Mouse (Mus musculus): ENCODE results near the gene Ftl1. TPM values are rescaled to one million over a fixed set of nuclear protein-coding genes. Genes with fewer than 3 reads are reported as not detected.

Gene Ftl1
- total and polyA plus RNA-seq, 2 experiments from 2014 or later = 1,107 to 2,163 TPM

DNA sequence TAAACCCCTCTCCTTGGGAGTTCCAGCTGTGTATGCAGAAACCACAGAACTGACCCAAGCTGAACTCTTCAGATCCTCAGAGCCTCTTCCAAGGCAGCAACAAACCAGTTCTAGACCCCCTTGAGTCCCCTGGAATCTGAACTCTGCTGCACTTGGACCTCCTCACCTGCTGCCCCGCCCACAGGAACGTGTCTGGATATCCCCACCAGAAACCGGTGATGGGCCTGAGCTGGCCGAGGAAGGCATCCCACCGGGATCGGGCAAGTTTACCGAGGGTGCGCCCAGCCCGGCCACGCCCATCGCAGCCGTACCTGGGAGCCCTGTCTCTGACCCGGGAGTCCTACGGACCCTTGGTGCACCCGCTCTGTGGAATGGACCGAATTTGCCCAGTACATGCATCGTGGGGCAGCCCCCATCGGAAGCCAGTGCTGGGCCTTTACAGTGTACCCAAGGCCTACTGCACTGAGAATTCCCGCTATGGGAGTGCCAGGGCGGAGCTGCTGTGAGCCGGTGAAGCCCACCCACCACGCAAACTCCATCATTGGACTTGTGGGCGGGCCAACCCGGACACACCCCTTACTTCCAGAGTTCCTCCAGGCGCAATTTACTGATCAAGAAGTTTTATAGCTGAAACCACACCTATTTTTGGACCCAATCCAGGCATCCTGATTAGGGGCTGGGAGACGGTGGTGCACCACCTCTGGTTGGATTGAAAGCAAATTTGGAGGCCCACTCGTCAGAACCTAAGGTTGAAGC lies 39.6 kb downstream of the Ftl1 start:
- Histone ChIP-seq H3K36me3 (replicated peaks; ENCODE audit: control insufficient read depth, insufficient read depth, low read length) (peaks cover 45% of the 10 kb centered on the region), H3K9ac (replicated peaks; ENCODE audit: low read depth, low read length) (no peak overlapping the region), H3K4me1 (ENCODE audit: control insufficient read depth, insufficient read depth) (no peaks in the 10 kb centered on the region), H3K4me2 (ENCODE audit: low read depth, low read length) (no peak overlapping the region), H3K4me3 (ENCODE audit: low read depth, low read length) (no peak overlapping the region), H3K9me3 (replicated peaks; ENCODE audit: control insufficient read depth, low read length) (no peaks in the 10 kb centered on the region), H3K27me3 (ENCODE audit: control insufficient read depth, insufficient read depth, low read length) (peaks cover 55% of the 10 kb centered on the region), H3K27ac (ENCODE audit: low read depth) (no peak overlapping the region)
- no peak for ATAC-seq (ENCODE audit: insufficient read depth, low read depth)
- no peak for DNase-seq (ENCODE audit: low spot score)
- WGBS = 15% methylated on average over 27 of the region's 27 CpGs
- TF ChIP-seq EP300 (IDR thresholded peaks at IDR 0.05; ENCODE audit: low read depth) (no peak), CTCF (IDR thresholded peaks at IDR 0.05; ENCODE audit: low read depth) (no peak)

DNA sequence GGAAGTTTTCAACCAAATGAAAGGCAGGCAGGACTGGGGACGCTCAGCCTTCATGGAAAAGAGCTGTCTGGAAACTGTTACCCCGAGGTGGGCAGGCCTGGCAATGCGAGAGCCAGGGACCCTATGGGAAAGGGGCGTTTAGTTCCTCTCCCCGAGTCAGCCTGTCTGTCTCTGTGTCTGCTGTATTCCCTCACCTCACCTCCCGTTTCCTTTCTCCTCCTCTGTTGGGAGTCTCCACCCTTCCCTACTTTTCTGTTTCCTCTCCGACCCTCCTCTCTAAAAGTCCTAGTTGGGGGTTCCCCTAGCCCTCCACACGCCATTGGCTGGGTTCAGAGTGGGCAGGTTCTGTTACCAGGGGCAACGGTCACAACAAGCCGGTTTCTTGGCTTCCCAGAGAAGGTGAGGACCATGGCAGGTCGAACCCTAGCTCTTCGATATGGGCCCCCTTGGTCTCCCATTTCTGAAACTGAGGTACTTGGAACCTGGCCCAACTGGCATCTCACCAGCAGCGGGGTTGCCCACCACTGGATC lies 41.7 kb downstream of the Ftl1 start:
- H3K4me2 ChIP-seq (ENCODE audit: low read depth, low read length) = no peak overlapping the region
- DNase-seq (ENCODE audit: low spot score) = no peak
- 14% methylated on average over 13 of the region's 13 CpGs for WGBS
- H3K9ac ChIP-seq (replicated peaks; ENCODE audit: low read depth, low read length) = no peak overlapping the region
- peaks cover 9% of the 10 kb centered on the region; the same call in 1 of the 2 replicates for H3K4me1 ChIP-seq (ENCODE audit: control insufficient read depth, insufficient read depth)
- H3K4me3 ChIP-seq (ENCODE audit: low read depth, low read length) = no peak overlapping the region
- H3K27ac ChIP-seq (ENCODE audit: low read depth) = no peak overlapping the region
- no peak for TF ChIP-seq CTCF (IDR thresholded peaks at IDR 0.05; ENCODE audit: low read depth)
- TF ChIP-seq EP300 (IDR thresholded peaks at IDR 0.05; ENCODE audit: low read depth) = no peak
- ATAC-seq (ENCODE audit: insufficient read depth, low read depth) = no peak
- H3K36me3 ChIP-seq (replicated peaks; ENCODE audit: control insufficient read depth, insufficient read depth, low read length) = peaks cover 25% of the 10 kb centered on the region
- H3K27me3 ChIP-seq (ENCODE audit: control insufficient read depth, insufficient read depth, low read length) = peaks cover 75% of the 10 kb centered on the region
- no peaks in the 10 kb centered on the region for H3K9me3 ChIP-seq (replicated peaks; ENCODE audit: control insufficient read depth, low read length)

DNA sequence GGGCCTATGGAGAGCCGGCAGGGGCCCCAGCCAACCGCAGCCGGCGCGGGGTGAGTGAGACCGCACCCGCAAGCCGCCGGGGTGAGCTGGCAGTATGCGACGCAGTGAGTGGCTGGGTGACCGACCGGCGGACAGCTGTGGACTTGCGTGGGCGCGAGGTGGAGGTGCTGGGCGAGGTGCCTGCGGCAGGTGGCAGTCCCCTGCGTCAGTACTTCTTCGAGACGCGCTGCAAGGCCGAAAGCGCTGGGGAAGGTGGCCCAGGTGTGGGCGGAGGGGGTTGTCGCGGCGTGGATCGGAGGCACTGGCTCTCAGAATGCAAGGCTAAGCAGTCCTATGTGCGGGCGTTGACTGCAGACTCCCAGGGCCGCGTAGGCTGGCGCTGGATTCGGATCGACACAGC lies 44.0 kb downstream of the Ftl1 start:
- Histone ChIP-seq H3K36me3 (replicated peaks; ENCODE audit: control insufficient read depth, insufficient read depth, low read length) (0 out of 2 replicates have a peak, but pooled peaks cover 1% of the 10 kb centered on the region), H3K4me1 (ENCODE audit: control insufficient read depth, insufficient read depth) (peaks cover 12% of the 10 kb centered on the region; the same call in 1 of the 2 replicates), H3K9me3 (replicated peaks; ENCODE audit: control insufficient read depth, low read length) (no peaks in the 10 kb centered on the region), H3K27ac (ENCODE audit: low read depth) (no peak overlapping the region), H3K4me3 (ENCODE audit: low read depth, low read length) (no peak overlapping the region), H3K27me3 (ENCODE audit: control insufficient read depth, insufficient read depth, low read length) (peaks cover 94% of the 10 kb centered on the region), H3K4me2 (ENCODE audit: low read depth, low read length) (no peak overlapping the region), H3K9ac (replicated peaks; ENCODE audit: low read depth, low read length) (no peak overlapping the region)
- WGBS = 16% methylated on average over 37 of the region's 37 CpGs
- TF ChIP-seq EP300 (IDR thresholded peaks at IDR 0.05; ENCODE audit: low read depth) (no peak), CTCF (IDR thresholded peaks at IDR 0.05; ENCODE audit: low read depth) (no peak)
- ATAC-seq (ENCODE audit: insufficient read depth, low read depth) (no peak), DNase-seq (ENCODE audit: low spot score) (no peak)

DNA sequence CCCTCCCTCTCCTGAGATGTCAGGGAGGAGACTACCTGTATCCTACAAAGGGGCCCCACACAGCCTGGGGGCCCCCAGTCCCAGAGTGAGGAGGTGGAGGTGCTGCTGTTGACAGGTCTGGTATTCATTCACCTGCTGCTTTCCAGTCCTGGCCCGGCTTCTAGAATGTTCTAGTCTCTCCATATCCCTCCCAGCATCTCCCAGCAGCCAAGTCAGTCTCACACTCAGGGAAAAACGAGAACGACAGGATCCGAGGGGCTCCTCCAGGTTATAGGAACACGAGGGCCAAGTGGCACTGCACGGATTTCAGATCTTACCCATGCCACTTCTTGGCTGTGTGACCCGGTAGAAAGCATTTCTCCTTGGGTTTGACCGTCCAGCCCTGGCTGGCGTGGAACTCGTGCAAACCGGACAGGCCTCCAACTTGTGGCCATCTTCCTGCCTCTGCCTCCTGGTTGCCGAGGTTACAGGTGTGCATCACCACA lies 44.9 kb downstream of the Ftl1 start:
- DNase-seq (ENCODE audit: low spot score) (no peak), ATAC-seq (ENCODE audit: insufficient read depth, low read depth) (no peak)
- 38% methylated on average over 12 of the region's 12 CpGs for WGBS
- H3K27me3 ChIP-seq (ENCODE audit: control insufficient read depth, insufficient read depth, low read length) = peaks cover 91% of the 10 kb centered on the region
- H3K4me3 ChIP-seq (ENCODE audit: low read depth, low read length) = no peak overlapping the region
- H3K9me3 ChIP-seq (replicated peaks; ENCODE audit: control insufficient read depth, low read length) = no peaks in the 10 kb centered on the region
- no peak overlapping the region for H3K27ac ChIP-seq (ENCODE audit: low read depth)
- TF ChIP-seq EP300 (IDR thresholded peaks at IDR 0.05; ENCODE audit: low read depth) = no peak
- TF ChIP-seq CTCF (IDR thresholded peaks at IDR 0.05; ENCODE audit: low read depth) = no peak
- no peaks in the 10 kb centered on the region for H3K36me3 ChIP-seq (replicated peaks; ENCODE audit: control insufficient read depth, insufficient read depth, low read length)
- H3K9ac ChIP-seq (replicated peaks; ENCODE audit: low read depth, low read length) = no peak overlapping the region
- H3K4me1 ChIP-seq (ENCODE audit: control insufficient read depth, insufficient read depth) = peaks cover 12% of the 10 kb centered on the region; the same call in 1 of the 2 replicates
- no peak overlapping the region for H3K4me2 ChIP-seq (ENCODE audit: low read depth, low read length)

DNA sequence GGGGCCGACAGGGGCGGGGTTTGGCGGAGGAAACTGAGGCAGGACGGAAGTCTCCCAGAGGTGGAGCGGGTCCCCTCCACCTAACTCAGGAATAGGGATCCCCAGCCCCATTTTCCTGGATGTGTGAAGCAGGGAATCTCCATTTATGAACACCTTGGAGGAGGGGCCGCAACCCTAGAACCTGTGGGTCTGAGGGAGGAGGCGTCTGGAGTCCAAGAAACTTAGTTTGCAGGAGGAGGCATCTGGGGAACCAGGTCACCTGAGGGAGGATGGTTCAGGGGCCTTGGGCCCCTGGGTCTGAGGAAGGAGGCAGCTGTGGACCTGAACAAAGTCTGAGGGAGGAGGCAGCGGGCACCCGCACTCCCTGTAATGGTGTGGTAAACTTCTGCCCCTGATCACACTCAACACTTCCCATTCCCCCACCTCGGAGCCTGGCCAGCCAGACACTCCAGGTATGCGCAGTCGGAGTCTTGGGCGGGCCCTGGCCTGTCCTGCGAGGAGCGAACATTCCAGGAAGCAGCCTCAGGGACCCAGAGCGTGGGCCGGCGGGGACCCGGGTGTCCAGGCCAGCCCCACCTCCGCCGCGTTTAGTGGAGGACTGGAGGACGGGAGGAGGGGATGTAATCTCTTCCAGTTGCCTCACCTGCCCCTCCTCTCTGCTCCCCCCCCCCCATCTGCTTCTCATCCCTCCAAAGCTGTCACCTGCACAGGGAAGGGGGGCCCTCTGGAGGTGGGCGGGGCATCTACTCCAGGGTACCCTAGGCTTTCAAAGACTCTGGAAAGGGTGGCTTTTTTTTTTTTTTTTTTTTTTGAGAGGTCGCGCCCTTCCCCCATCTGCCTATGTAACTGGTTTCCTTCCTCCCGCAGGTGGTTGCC lies 45.6 kb downstream of the Ftl1 start:
- DNase-seq (ENCODE audit: low spot score) = no peak
- H3K4me3 ChIP-seq (ENCODE audit: low read depth, low read length) = peak overlapping the region; percentile 56
- H3K9me3 ChIP-seq (replicated peaks; ENCODE audit: control insufficient read depth, low read length) = no peaks in the 10 kb centered on the region
- peaks cover 12% of the 10 kb centered on the region; the same call in 1 of the 2 replicates for H3K4me1 ChIP-seq (ENCODE audit: control insufficient read depth, insufficient read depth)
- H3K4me2 ChIP-seq (ENCODE audit: low read depth, low read length) = peak overlapping the region; percentile 92
- H3K9ac ChIP-seq (replicated peaks; ENCODE audit: low read depth, low read length) = no peak overlapping the region; the same call in 1 of the 2 replicates
- H3K27ac ChIP-seq (ENCODE audit: low read depth) = no peak overlapping the region
- H3K27me3 ChIP-seq (ENCODE audit: control insufficient read depth, insufficient read depth, low read length) = peaks cover 91% of the 10 kb centered on the region
- 2% methylated on average over 25 of the region's 27 CpGs for WGBS
- no peak for ATAC-seq (ENCODE audit: insufficient read depth, low read depth)
- TF ChIP-seq EP300 (IDR thresholded peaks at IDR 0.05; ENCODE audit: low read depth) (no peak), CTCF (IDR thresholded peaks at IDR 0.05; ENCODE audit: low read depth) (no peak)
- no peaks in the 10 kb centered on the region for H3K36me3 ChIP-seq (replicated peaks; ENCODE audit: control insufficient read depth, insufficient read depth, low read length)
